Mouse (Mus musculus) monocyte, adult 5-6 weeks (primary cell): ENCODE measurements around the gene Uchl3. TPM values are rescaled to one million over a fixed set of nuclear protein-coding genes. Genes with fewer than 3 reads are reported as not detected.

ENCODE experiments used
- ATAC-seq: fragments of 153-309, 156-312 bp; replicated peaks from 2 replicates; pipeline ENCODE4 v1.8.0; 2017; ENCODE audit warnings: mild to moderate bottlenecking; ENCODE audit not compliant: low TSS enrichment, insufficient number of reproducible peaks, severe bottlenecking, poor library complexity, low FRiP score
- total RNA-seq: library from RNA; stranded (forward); fragments of 200-1000, 200-491, 200-594 nt; gene quantifications from 3 replicates; pipeline ENCODE4 v1.2.3, GENCODE M21; 2017

Gene Uchl3
- total RNA-seq, 1 experiment from 2014 or later: 31.0 TPM

DNA sequence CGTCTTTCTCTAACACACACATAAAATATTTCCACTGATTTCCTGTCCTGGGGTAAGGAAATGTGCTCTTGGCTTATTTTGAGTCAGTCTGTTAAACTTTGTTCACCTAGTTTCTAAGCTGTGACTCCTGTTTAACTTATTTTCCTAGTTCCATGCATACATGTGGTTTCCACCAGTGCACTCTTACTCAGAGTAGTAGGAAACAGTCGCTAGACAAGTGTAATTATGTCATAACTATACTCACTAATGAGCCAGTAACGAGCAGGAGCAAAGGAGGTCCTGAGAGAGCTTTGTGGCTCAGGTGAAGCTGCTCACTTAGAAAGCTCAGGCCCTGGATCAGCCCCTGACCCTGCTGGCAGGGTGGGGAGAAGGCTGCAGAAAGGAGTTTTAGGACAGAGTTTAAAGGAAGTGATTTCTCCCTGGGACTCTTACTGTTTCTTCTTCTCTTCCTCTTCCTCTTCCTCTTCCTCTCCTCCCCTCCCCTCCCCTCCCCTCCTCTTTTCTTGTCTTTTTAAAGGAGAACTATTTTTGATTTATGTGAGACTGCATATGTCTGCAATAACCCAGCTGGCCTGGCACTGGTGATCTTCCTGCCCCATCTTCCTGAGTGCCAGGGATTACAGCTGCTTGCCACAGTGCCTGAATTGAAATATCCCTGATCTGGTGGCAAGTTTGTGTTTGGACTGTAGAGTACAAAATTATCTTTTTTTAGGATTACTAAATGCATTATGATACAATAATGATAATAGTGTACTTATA lies 8.1 kb downstream of the Uchl3 start:
- ATAC-seq: no peak

DNA sequence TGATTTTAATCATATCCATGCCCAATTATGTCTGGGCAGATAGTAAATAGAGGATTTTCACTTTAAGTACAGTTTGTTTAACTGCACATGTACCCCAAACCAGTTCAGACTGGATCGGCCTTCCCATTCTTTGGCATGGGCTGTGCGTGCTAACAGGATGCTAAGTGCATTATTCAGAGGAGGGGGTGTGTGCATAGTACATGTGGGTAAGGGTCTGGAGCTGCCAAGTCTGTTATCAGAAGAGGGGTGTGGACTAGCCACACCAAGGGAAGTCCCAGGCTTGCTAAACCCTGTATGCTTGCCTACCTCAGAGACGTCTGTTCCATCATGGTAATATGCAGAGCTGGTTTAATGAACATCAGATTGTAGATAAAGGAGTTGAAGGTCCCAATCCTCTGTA lies 10.5 kb downstream of the Uchl3 start:
- no peak for ATAC-seq

GRCm38 (mm10) chr14:101666056-101666455 lies 12.3 kb downstream of the Uchl3 start:
- no peak for ATAC-seq

DNA sequence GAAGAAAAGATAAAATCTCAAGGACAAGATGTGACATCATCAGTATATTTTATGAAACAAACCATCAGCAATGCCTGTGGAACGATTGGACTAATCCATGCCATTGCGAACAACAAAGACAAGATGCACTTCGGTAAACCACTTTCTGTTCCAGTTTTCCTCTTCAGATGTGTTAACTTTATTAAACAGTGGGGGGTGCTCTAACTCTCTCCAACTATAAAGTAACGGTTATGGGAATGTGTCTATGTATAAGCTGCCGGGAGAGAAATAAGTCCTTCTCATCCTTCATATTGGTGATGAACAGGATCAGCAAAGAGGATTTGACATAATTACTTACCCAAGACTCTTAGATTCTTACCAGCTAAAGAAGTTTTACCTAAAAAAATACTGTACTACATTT lies 12.8 kb downstream of the Uchl3 start:
- ATAC-seq: no peak

GRCm38 (mm10) chr14:101668626-101669025 lies 14.9 kb downstream of the Uchl3 start:
- no peak for ATAC-seq

DNA sequence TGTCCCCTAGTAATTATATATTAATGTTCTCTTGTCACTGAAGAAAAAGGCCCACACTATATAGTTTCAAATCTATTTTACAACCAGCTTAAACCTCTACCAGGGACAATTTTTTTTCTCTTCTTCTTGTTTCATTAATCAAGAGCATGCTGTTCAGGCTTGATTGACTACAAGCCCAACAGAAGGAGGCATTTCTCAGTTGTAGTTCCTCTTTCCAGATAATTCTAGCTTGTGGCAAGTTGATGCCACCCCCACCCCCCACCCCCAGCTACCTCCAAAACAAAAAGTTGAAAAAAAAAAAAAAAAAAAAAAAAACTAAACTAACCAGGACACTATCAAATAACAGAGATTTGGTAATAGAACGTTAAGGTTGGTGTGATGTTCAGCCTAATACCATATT lies 18.5 kb downstream of the Uchl3 start:
- no peak for ATAC-seq

GRCm38 (mm10) chr14:101687696-101688095 lies 33.9 kb downstream of the Uchl3 start:
- ATAC-seq: no peak

- no peak for ATAC-seq
Measured at GRCm38 (mm10) chr14:101688406-101688805, 34.6 kb downstream of the Uchl3 start.

DNA sequence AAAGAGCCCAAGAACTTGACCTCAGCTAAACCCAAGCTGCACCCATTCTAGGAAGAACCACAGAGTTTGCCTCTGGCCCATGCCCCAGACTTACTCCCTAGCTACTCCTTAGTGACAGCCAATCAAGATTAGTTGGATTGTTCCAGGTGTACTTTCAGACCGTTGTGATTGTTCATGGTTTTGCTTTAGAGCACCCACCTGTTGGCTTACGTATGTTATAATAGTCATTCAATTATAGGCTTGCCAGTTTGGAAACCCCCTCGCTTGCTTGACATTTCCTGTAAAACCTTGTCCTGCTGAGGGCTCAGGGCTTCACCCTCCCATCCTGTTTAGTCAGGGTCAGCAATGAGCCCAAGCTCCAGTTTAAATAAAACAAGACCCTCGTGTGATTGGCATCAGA lies 50.7 kb downstream of the Uchl3 start:
- ATAC-seq: no peak

DNA sequence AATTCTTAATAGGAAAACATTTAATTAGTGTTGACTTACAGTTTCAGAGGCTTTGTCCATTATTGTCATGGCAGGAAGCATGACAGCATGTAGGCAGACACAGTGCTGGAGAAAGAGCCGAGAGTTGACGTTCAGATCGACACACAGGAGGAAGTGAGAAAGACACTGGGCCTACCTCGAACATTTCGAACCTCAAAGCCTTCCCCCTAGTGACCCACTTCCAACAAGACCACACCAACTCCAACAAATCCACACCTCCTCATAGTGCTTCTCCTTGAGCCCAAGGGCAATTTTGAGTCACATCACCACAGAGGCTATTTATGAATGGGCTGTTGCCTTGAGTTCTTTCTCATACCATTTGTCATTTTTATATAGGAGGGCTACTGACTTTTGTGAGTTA lies 53.3 kb downstream of the Uchl3 start:
- no peak for ATAC-seq

DNA sequence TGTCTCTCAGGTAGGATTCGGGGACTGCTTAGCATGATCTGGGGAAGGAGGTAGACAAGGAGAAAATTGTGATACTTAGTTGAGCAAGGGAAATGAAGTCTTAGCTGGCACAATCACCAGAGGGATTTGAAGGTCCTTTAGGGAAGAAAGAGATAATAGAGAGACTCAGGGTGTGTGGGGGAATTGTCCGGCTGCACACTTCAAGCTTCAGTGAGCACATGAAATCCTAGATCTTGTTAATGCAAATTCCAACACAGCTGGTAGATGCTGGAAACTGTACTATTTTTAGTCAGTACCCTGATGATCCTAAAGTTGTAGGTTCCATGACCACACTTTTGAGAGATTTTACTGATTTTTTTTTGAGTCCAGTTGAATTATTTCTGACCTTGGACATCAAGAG lies 60.6 kb downstream of the Uchl3 start:
- no peak for ATAC-seq

DNA sequence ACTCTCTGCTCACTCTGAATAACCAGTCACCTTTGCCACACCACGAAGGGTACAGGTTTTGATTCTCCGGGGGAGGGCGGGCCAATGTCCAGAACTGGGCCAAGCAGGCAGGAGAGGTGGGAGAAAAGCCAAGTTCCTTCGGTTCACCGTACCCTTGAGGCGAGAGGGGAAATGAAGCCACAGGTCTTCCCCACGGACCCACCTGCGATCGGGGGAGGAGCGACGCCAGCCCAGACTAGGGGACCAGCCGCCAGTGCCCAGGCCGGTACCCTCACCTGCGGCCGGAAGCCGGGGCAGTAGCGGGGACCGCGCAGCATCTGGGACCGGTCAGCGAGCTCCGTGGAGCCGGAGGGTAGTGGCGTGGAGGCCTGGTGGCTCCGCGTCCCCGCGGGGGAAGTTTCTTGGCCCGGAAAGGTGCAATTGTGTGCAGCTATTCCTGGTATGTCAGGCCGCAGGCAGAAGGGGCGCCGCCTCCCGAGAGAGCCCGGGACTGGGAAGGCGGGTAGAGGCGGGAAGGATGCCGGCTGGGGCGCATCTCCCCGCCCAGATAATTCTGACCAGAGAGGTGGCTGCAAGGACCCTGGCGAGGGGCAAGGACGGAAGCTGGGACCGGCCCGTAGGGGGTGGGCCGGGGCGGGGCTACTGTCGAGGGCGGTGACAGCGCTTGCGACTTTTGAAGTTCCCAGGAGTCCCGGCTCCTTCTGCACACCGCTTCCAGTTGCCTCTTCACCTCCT lies 75.6 kb downstream of the Uchl3 start, which contains the start of the genes Gm9922 and Lmo7:
Gene Gm9922 (minus strand): TSS at position 578 of the 735 bp plus-strand sequence.
Gene Lmo7 (plus strand): TSS at position 721 of the 735 bp plus-strand sequence.
- no peak for ATAC-seq

DNA sequence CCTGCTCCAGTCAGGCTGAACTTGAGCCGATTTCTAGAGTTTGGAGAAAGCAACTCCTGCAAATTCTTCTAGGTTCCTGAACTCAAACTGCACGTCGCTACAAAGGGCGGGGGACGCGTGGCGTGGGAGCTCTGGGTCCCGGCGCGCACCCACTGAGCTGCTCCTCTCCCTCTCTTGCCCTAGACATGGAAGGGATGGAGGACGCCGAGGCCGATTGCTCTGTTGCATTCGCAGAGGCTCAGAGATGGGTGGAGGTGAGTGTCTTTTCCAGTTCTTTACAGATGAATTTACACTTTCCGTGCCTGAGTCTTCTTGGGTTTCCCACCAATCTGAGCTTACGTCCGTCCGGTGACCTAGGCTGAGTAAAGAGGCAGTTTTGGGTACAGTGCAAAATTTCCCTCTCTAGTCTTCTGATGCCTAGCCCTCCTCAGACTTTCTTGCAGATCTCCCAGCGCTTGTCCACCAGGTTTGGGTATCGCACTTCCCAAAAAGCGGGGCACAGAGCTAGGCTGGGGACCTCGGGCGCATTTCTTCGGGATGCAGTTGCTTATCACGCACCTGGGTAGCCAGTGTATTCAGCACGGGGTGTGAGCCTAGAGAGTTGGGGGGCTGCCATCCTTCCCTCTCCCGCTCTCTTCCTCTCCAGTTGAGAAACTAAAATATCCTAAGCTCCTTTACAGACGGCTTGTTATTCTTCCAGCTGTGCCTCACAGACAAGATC lies 76.4 kb downstream of the Uchl3 start:
- no peak for ATAC-seq

DNA sequence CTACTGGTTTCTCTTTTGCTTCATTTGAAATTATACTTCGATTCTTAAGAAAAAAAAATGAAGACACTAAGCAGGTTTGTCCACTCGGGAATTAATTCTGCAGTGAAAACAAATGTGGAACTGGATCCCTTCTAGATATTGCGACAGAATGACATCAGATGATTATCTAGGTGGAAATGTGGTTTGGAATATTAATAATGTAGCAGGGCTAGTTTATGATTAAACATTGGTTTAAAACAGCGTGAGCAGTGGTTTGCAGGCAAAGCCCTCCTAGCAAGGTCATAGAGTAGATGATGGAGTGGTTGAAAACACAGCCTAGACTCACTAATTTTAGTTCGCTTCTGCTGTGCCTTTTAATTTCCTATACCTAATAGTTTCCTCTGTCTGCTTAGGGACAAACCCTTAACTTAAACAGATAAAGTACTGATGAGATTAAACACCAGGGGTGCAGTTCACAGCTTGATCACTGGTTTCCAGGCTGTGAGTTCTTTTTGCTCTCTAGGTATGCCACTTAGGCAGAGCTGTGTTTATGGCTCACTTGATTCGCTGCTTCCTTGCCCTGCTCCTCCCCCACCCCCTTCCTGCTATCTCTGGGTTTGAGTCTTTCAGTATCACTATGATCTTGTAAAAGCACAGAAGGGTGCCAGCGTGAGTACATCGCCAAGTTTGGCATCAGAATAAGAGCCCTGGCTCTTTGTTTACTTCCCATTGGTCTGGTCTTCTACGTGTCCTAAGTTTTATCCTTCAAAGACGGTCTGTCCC lies 80.0 kb downstream of the Uchl3 start:
- ATAC-seq: no peak

DNA sequence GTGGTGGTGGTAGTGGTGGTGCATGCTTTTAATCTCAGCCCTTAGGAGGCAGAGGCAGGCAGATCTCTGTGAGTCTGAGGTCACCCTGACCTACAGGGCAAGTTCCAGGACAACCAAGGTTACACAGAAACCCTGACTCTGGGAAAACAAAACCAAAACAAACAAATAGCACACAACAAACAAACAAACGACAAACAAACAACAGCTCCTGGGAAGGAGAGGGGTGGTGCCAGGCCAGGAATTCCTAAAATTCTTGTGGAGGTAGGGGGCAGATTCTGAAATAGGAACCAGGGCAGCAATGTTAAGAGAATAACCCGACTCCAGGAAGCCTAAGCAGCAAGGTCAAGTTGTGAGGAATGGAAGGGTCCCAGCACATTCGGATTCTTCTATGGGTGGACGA lies 83.7 kb downstream of the Uchl3 start:
- ATAC-seq: no peak
